Mouse (Mus musculus) activated CD4-positive, CD25-positive, alpha-beta regulatory T cell (primary cell): ENCODE results near the gene Lce3d. TPM values are rescaled to one million over a fixed set of nuclear protein-coding genes. Genes with fewer than 3 reads are reported as not detected.

Experiments used
- polyA plus RNA-seq, 2 experiments: library from polyadenylated mRNA; unstranded; fragments of 100-300 nt; shearing (Covaris generic); gene quantifications; one replicate each; pipeline ENCODE4 v1.2.1; 2017

Lce3d gene
- polyA plus RNA-seq: not detected

DNA sequence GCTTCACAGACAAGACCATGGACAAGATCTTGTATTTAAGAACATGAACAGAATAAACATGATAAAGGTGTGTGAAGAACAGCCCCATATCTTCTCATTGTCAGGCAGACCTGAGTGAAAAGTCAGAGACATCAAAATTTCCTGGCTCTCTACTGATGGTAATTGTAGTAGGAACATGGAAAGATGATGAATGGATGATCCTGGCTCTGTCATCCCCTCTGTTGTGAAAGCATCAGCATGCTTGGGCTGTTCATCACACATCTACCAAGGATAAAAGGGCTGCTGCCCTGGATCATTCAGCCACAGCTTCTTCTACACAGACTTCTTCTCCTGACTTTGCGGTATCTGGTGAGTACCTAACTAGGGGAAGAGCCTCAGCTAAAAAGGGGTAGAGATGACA, at the start of gene Lce3d:
Gene Lce3d, plus strand, starts transcription at position 301 of the 400 bp plus-strand sequence.

DNA sequence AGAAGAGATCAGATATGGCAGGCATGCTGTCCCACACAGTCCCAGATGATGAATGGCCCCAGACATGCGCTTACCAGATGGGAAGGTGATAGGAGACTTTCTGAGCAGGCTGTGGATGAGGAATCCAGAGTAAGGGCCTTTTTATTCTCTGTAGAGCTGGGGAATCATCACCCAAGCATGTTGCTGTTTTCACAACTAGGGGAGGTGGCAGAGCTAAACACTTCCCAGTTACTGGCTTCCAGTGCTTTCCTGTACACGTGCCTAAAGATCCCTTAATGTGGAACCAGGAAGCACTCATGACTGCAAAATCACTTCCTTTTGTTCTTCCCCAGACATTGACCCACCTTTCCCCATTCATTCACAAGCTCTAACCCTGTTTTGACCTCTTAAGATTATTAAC, 31.1 kb upstream of the Lce3d start, which contains the start of gene Lce3a:
Gene Lce3a, minus strand, starts transcription at position 101 of the 400 bp plus-strand sequence.

DNA sequence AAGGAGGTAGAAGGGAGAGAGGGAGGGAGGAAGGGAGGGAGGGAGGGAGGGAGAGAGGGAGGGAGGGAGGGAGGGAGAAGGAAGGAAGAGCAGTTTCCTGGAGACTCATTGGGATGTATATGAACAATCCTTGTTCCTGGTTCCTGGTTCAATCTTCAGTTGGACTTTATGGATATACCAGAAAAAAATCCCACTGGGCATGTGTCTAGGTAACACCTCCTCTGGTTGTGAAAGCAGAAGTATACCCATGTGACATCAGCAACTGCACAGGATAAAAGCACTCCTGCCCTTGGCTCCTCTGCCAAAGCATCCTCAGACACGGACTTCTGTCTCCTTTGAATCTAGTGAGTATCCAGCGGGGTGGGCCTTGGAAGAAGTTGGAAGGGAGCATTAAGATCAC, 24.5 kb upstream of the Lce3d start, which contains the start of gene Lce3b:
Gene Lce3b, plus strand, starts transcription at position 301 of the 400 bp plus-strand sequence.

GRCm38 (mm10) chr3:92944186-92944585, 13.0 kb upstream of the Lce3d start, which contains the start of gene Lce3c:
Gene Lce3c, plus strand, starts transcription at chr3:92944486.

DNA sequence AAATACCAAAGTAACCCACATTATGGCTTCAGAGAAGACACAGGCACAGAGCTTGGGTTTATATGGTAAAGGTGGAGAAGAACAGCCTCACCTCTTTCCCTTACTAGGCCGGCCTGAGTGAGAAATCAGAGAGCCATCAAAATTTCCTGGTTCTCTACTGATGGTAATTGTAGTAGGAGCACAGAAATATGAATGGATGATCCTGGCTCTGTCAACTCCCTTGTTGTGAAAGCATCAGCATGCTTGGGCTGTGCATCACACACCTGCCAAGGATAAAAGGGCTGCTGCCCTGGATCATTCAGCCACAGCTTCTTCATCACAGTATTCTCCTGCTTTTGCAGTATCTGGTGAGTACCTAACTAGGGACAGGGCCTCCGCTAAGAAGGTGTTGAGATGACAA, 9.6 kb downstream of the Lce3d start, which contains the start of gene Lce3e:
Gene Lce3e, plus strand, starts transcription at position 301 of the 400 bp plus-strand sequence.

GRCm38 (mm10) chr3:92991926-92992325, 34.7 kb downstream of the Lce3d start, which contains the start of gene Lce3f:
Gene Lce3f, plus strand, starts transcription at chr3:92992226.

Other genes starting within 250 kb of the Lce3d start
- gene Lce1e, start 248.3 kb upstream of the Lce3d start, polyA plus RNA-seq: not detected
- not detected for gene Lce1f, start 237.0 kb upstream of the Lce3d start, polyA plus RNA-seq
- not detected for gene Gm38119, start 218.3 kb upstream of the Lce3d start, polyA plus RNA-seq
- not detected for gene Lce1g, start 205.1 kb upstream of the Lce3d start, polyA plus RNA-seq
- gene Lce1h, start 192.3 kb upstream of the Lce3d start, polyA plus RNA-seq: not detected
- gene Lce1i, start 178.5 kb upstream of the Lce3d start, polyA plus RNA-seq: not detected
- not detected for gene Lce1j, start 166.9 kb upstream of the Lce3d start, polyA plus RNA-seq
- not detected for gene Lce1k, start 149.5 kb upstream of the Lce3d start, polyA plus RNA-seq
- not detected for gene Kprp, start 130.1 kb upstream of the Lce3d start, polyA plus RNA-seq
- gene Lce1l, start 106.1 kb upstream of the Lce3d start, polyA plus RNA-seq: not detected
- gene 2310050C09Rik, start 87.2 kb upstream of the Lce3d start, polyA plus RNA-seq: not detected
- gene Lce3a, start 31.2 kb upstream of the Lce3d start, polyA plus RNA-seq: not detected
- not detected for gene Lce3b, start 24.4 kb upstream of the Lce3d start, polyA plus RNA-seq
- not detected for gene Lce3c, start 12.9 kb upstream of the Lce3d start, polyA plus RNA-seq
- not detected for gene Lce3e, start 9.7 kb downstream of the Lce3d start, polyA plus RNA-seq
- gene Lce3f, start 34.8 kb downstream of the Lce3d start, polyA plus RNA-seq: not detected
- gene Crct1, start 58.3 kb downstream of the Lce3d start, polyA plus RNA-seq: not detected
- not detected for gene Lce1m, start 61.7 kb downstream of the Lce3d start, polyA plus RNA-seq
- 1 to 10 TPM in 1 of 2 experiments, not detected in 1; 1.6 TPM for gene Gm4858, start 111.4 kb downstream of the Lce3d start, polyA plus RNA-seq
- gene Crnn, start 187.4 kb downstream of the Lce3d start, polyA plus RNA-seq: not detected
- gene Flg2, start 239.9 kb downstream of the Lce3d start, polyA plus RNA-seq: under 1 TPM in 1 of 2 experiments, not detected in 1; 0.07 TPM